Mouse (Mus musculus) c-Kit-positive CD71-positive TER-119-positive erythroid progenitor cells, embryonic 14.5 days (primary cell): ENCODE results near the gene Rint1.
"Not testable (repeated sequence)": the region's sequence is repeated elsewhere in the genome, so short reads cannot be mapped to it uniquely, and the experiment has no call there.

Experiments
- DNase-seq: peaks from one replicate; pipeline ENCODE4 v3.0.0-alpha.2; 2013; ENCODE audit warnings: low spot score

The Rint1 gene

DNA sequence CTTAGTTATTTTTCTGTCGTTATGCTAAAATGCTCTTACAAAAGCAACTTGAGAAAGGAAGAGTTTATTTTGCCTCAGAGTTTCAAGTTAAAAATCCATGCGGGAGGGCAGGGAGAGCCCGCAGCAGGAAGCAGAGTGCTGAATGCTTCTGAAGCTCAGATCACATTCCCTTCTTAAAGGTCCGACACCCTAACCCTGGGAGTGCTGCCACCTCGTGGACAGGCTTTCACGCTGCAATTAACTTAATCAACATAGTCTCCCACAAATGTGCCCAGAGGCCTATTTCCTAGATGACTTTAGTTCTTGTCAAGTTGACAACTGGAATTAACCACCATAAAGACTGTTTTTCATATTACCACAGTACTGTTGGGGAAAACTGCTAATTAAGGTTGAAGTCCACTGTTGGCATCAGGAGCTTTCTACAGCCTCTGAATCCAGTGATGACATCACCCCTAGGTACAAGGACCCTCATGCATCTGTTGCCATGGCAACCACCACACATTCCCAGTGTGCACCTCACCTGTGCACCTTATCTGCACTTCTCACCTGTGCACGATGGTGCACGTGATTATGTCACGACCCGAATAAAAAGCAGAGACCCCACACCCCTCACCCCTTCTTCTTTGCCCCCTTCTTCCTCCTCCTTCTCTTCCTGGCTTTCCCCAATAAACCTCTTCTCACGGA is 39.0 kb downstream of the Rint1 start:
- peak; percentile 72 for DNase-seq

GRCm38 (mm10) chr5:23830897-23831752 is 43.6 kb downstream of the Rint1 start:
- no peak for DNase-seq

DNA sequence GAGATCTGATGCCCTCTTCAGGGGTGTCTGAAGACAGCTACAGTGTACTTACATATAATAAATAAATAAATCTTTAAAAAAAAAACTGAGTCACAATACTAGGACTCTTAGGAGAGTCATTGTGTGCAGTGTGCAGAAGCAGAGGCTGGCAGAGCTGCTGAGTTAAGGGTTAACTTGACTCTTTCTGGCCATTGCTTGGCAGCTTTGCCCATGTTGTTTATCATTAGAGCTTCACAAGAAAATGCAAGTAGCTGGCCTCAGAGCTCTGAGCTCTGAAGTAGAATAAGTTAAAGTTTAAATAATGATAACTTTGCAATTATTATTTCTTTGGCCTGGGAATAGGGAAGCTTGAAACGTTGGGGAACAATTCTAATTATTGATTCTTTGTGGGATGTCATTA is 48.2 kb downstream of the Rint1 start:
- not testable (repeated sequence) for DNase-seq

DNA sequence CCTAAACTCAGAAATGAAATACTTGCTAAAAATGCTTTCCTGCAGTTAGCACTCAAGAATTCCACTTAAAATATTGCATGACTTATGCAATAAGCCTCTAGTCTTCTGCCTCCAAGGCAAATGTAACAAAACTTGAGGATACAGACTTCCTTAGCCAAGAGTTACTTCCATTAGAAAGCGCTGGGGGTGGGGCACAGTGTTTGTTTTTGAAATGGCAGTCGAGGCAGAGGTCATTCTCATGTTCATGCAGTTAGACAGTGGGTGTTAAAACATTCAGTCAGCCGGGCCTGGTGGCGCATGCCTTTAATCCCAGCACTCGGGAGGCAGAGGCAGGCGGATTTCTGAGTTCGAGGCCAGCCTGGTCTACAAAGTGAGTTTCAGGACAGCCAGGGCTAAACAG is 50.6 kb downstream of the Rint1 start:
- no peak for DNase-seq

DNA sequence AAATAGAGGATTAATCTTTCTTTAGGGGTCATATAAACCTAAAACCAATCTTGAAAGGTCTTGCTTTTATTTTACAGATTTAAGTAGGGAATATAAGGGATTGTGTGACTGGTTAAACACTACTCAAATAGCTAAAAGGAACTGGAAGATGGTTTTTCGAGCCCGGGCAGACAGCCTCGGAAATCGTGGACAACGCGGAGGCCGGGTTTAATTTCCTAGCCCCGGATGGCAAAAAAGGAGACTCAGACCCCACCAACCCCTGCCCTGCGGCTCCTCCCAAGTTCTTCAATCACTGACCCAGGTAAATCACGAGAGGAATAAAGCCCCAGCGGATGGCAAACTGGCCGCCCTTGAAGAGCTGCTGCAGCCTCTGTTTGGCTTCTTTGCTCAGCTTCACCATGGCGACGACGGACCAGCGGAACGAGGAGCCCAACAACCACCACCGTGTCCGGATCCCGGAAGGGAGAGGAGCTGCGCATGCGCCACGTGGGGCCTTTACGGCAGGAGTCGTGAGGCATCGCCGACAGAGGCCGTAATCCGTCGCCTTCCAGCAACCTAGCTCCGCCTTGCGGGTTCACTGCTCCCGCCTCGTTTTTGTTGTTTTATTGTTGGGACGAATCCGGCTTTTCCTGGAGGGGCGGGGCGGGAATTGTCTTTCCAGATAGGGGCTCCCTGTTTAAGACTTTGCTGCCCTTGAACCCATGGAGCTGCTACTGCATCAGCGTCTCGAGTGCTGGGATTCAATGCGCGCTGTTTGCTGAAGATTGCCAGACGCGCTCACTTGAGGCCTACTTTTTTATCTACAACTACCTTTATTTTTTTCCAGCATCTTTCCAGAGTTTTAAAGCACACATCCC is 56.4 kb downstream of the Rint1 start, which contains the start of gene Tomm7:
Gene Tomm7, minus strand, starts transcription at position 488 of the 857 bp plus-strand sequence.
- peak; percentile 95 for DNase-seq

GRCm38 (mm10) chr5:23844531-23844841 is 57.0 kb downstream of the Rint1 start:
- DNase-seq: no peak

DNA sequence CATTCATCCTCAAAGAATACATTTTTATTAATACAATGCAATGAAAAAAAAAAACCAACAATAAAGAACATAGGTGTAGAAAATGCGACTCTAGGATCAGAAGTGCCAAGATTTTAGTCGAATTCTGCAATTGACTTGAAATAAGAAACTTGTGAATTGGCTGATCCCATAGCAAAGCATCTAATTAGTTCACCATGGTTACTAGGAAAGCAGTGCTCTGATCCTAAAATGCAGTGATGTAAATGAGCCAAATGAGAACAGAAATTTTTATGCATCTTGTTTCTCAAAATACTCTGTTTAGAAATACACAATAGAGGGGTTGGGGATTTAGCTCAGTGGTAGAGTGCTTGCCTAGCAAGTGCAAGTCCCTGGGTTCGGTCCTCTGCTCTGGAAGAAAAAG is 57.6 kb downstream of the Rint1 start:
- no peak for DNase-seq

DNA sequence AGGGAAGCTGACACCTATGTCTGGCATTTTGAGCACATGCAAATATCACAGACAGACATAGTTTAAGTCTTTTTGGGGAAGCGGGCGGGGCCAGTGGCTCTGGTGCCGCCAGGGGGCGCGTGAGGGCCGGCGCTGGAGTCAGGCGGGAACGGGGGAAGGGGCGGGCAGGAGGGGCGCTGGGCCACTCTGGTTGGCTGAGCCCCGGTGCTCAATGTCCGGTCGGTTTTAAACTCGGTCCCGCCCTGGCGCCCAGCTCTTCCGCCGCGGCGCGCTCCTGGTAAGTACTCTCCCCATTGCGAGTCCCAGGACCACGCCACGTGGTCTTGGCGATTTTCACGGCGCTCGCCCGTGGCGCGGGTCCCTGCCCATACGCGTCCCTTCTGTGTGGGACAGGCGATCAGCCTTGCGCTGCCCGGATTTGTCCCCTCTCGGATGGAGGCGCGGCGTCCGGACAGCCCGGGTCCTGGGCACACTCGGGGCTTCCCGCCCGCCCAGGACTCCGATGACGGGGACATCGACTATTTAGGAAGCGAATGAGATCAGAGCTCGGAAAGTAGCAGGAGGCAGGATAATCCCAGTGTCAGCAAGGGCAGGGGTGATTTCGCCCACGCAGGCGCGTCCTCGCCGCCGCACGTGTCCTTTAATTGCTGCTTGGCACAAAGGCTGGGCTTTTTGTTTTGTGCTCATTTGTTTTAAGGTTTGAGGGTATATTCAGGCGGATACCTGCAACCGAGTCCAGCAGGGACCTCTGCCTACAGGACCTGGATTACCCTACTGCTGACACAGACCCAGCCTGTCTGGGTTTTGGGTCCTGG is 63.0 kb downstream of the Rint1 start:
- peak; percentile 80 for DNase-seq

- DNase-seq: peak; percentile 28
Observed at GRCm38 (mm10) chr5:23851160-23851555, 63.6 kb downstream of the Rint1 start.

- DNase-seq: peak; percentile 19
Observed at GRCm38 (mm10) chr5:23852916-23853315, 65.4 kb downstream of the Rint1 start.

- no peak for DNase-seq
Observed at GRCm38 (mm10) chr5:23855484-23855883, 68.0 kb downstream of the Rint1 start.

- no peak for DNase-seq
Observed at GRCm38 (mm10) chr5:23856164-23856563, 68.7 kb downstream of the Rint1 start.

- DNase-seq: no peak
Observed at GRCm38 (mm10) chr5:23857189-23857588, 69.7 kb downstream of the Rint1 start.

DNA sequence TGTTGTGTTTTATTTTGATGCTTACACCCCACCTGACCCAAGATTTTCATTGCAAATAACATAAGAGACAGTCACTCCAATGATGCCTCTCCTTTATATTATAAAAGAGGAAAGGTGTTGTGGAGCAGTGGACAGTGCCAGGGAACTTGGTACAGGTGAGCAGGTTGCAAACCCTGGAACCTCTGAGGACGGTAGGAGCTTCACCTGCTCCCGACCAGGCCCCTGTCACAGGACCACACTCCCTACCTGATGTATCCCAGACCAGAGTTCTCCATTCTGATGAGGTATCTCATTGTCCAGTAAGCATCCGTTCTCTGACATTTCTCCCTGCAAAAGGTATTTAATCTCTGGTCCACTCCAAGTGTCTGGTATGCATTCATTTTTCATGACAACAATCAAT is 70.5 kb downstream of the Rint1 start:
- no peak for DNase-seq

- DNase-seq: no peak
Observed at GRCm38 (mm10) chr5:23858643-23859042, 71.1 kb downstream of the Rint1 start.

- no peak for DNase-seq
Observed at GRCm38 (mm10) chr5:23859087-23859718, 71.7 kb downstream of the Rint1 start.

- no peak for DNase-seq
Observed at GRCm38 (mm10) chr5:23859896-23860295, 72.4 kb downstream of the Rint1 start.

DNA sequence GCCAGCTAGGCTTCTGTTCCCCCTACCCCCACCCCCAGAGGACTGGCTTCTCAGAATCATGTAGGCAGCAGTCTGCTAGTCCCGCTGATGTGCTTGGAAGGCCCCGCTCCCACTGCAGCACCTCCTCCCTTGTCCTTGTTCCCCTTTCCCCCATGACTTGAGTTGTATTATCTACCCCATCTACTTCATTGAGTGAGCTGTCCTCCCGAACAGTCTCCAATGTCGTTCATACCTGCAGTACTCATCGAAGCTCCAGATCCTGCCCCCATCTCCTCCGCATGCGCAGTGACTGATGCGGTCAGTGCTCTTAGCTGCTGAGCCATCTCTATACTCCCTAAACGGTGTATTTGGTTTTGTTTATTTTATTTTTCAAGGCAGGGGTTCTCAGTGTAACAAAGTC is 74.2 kb downstream of the Rint1 start:
- DNase-seq: no peak

DNA sequence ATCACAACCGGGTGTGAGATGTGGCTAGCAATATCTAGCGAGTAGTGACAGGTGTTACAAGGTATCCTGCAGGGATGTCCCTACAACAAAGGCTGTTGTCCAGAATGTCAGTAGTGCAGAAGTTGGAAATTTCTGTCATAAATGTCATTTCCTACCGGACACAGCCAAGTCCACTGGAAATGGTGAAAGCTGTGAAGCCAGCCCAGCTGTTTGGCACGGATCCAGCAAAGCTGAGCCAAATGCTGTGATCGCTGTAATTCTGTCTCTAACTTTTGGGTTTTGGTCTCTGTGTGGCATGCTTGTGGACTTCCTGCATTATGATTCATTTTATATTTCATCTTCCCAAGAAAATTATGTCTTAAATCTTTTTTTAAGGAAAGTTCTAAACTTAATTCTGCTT is 74.8 kb downstream of the Rint1 start:
- no peak for DNase-seq

DNA sequence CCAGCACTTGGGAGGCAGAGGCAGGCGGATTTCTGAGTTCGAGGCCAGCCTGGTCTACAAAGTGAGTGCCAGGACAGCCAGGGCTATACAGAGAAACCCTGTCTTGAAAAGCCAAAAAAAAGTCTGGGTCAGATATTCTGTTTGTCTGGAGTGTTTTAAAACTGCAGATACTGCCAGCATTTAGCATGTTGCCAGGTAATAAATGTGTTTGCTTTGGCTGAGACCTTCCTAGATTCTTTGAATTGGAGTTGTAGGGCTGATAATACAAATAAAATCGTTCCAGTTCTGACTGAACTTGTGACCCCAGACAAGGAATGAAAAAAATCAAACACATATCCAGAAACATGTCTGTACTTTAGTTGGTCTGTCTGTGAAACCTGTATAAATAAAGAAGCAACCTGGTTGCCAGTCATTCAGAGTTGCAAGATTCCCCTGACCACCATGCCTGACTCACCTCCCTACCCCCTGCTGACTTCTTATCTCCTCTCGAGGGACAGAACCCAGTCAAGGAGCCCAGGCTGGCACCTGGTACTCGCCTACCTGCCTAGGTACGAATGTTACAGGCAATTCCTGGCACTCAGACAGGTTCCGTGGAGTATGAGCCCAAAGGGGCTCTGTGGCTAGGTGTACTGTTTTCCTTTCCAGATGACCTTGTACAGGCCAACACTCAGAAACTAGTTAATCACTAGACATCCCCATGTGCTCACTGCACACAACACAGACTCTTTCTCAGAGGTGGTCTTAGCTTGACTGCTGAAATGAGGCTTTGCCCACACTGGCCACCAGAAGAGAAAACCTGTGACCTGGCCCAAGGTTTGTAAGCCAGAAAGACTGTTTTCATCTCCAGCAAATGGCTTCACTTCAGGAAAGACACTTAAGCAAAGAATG is 75.9 kb downstream of the Rint1 start:
- DNase-seq: no peak
